Mouse (Mus musculus) A20 (cell line): ENCODE data around the gene Homer1.

Source experiments
- DNase-seq: peaks from one replicate; pipeline ENCODE4 v3.0.0-alpha.2; 2011; ENCODE audit warnings: low read depth, low spot score

Gene Homer1

DNA sequence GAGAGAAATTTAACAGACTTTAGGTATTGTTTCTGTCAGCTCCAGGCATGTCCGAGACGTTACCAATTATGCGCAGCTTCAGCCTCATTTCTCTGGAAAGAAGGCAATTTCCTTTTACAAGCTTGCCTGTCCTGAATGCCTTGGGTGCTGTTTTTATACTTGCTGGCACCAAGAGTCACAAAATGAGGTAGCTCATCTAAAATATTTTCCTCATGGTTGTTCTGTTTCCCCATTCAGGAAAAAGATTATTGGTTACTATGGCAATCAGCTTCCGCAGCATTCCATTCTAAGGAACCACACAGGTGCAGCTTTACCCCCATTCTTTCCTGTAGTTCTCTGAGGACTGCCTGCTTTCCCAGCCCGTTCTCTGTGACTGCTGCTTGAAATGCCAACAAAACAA lies at the start of gene Homer1:
Gene Homer1, plus strand, starts transcription at position 320 of the 400 bp plus-strand sequence.
- no peak for DNase-seq

DNA sequence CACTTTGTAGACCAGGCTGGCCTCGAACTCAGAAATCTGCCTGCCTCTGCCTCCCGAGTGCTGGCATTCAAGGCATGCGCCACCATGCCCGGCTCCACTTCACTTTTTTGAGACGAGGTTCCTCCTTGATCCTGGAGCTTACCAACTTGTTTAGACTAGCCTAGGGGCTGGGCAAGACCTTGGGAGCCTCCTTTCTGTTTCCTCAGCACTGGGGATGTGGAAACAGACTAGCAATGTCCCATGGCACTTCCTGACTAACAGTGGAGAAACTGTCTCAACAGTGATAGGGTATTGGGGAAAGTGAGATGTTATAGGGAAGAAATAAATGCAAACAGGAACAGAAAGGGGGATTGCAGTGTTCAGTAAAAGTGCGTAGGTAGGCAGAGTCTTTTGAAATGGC lies 47.7 kb upstream of the Homer1 start:
- no peak for DNase-seq

DNA sequence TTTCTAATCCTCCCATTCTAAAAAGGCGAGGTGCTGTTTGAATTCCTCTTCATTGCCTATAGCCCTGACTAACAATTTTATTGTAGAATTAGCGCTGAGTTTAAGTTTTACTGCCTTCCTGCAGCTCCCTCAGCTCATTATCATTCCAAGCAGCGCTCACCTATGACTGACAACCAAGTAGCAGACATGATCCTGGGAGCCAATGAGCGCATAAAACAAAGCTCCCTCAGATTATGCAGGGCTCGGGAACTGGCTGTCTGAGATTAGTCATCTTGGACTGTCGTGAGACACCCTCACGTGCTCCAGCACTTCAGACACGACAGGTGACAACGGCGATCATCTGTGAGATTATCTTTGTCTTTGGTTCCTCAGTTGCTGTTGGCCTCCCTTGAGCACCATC lies 47.3 kb upstream of the Homer1 start:
- DNase-seq = no peak

DNA sequence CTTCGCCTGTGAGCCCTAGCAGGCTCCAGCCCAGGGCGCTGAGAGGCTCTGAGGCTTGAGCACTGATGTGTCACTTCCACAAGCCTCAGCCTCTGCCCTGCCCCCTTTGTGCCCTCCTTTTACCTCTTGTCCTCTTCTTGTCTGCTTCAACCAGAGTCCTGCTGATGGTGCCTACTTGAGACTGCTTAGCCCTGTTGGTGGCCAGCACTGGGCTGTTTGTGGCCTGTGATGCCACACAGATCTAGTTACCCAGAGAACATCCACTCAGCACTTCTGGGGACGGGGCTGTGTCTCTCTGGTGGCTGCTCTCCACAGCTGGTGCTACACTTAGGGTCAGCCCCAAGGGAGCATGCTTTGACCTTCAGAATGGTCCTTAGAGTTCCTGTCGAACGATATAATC lies 46.5 kb upstream of the Homer1 start:
- no peak for DNase-seq

DNA sequence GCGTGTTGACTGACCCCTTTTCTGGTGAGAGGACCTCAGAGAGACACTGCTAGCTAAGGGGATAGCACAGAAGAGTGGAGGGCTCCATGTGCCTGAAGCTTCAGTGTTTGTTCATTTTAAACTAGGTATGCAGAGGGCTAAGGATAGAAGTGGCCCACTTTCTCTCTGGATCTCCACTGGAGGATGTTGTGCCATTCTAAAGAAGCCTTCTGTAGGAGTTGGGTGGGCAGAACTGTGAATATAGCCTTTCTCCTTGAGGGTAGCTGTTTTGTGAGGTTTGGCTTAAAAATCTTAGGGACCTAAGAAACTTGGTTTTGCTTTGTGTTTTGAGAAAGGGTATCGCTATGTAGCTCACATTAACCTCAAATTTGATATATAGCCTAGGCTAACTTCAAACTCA lies 32.3 kb upstream of the Homer1 start:
- no peak for DNase-seq

DNA sequence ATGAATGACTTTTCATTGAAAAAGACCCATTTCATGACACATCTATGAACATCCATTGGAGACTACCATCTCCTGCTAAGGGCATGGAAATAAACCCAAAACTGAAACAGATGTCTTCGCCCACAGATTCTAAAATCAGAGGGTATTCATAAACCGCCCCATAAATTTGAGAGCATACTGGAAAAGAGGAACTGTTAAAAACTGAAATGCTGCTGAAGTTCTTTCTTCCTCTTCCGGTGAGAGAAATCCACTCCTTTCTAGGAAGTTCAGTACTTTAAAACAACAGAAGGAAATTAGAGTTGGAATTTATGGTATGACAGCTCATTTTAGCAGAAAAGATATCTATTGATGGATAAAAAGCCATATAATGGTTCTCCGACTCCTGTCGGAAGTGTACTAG lies 1.1 kb downstream of the Homer1 start:
- DNase-seq = peak; percentile 39

DNA sequence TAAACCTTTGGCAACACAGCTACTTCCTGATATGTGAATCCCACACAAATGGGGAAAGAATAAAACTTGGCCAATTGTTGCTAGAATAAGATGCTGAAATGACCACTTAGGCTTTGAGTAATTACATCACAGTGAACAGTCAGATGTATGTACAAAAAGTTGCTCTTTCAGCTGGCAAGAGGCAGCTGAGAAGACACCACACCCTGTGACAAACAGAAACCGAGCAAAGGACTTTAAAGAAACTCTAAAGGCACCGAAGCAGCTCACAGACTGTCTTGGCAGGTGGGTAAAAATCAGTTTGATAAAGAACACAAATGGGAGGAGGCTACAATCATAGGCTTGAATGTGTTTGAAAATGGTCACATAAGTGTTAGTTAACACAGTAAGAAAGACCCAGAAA lies 1.6 kb downstream of the Homer1 start:
- no peak for DNase-seq

DNA sequence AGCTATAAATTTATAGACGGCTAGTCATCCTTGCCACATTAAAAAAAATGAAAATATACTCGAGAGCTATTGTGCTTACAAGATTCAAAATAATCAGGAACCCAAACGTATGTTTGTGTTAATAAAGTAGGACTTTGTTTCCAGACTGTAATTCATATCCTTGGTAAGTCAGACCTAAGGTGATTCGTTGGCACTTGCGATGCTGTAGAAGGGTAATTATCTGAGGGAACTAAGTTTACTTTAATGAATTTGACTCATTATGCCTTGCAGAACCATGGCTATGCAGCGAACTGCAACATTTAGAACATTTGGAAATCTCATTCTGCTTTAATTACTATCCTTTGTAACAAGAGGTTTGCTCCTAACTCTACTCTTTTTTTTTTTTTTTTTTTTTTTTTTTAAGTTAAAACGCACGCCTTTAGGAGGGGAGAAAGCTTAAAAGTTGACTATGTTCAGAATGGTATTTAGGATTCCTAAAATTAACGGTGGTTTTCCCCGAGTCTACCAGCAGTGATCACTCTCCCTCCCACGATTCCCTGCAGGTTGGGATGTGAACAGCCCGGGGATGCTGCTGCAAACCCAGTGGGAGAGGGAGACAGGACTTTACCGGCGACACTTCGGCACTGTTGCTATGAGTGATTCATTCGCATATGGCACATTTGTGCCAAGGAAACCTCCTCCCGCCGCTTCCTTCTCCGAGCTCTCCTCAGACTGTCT lies 3.6 kb downstream of the Homer1 start:
- DNase-seq = no peak

DNA sequence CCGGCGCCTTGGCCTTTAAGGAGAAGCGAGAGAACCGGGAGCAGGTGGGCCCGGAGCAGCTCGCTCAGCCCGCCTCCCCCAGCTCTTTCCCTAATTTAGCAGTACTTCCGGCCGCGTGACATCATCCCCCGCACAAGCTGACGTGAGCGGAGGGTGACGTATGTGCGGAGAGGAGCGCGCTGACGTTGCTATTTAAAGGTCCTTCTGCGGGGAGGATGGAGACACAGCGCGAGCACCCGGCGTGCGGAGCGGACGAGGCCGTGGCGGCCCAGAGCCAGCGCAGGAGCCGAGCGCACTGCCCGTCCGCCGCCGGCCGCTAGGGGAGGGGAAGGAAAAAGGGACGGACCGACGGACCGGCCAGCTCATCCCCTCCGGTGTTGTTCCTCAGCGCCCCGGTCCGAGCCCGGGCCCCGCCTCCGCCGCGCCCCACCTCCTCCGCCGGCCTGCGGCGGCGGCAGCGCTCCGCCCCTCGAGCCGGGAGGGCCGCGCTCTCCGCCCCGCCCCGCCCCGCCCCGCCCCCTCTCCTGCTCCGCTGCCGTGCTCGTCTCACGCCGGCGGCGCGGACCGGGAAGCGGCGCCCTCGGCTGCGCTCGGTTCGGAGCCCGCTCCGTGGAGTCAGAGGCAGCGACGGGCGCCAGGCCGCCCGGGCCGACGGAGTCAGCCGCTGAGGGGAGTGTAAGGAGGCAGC lies 4.3 kb downstream of the Homer1 start:
- peak; percentile 97 for DNase-seq

DNA sequence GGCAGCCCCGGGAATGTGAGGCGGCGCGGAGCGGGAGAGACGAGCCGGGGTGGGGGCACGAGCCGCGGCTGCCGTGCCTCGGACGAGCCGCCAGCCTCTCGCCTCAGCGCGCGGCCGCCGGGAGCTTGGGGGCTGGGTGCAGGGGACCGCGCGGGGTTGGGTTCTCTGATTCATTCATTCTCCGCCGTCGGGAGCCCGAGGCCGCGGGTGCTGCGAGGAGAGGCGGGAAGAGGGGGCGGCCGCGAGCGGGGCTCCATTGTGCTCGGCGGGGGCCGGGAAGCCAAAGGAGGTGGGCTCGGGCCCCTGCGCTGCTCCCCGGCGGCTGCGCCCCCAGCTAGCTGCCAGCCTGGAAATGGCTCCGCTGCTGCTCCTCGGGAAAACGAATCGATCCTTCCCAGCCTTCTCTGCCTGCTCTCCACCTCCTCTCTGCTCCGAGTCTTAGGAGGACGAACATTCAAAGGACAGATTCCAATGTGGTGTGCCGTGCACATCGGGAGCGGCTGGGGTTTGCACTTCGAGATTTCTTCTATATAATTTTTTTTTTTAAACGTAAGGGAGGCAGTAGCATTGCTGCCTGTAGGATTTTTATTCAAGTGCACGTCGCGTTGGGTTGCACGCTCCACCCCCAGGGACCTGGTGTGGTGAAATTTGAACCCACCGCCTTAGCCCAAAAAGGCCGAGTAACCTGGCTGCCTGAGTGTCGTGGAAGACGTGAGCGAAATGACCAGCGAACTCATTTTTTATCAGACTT lies 5.0 kb downstream of the Homer1 start:
- no peak for DNase-seq

DNA sequence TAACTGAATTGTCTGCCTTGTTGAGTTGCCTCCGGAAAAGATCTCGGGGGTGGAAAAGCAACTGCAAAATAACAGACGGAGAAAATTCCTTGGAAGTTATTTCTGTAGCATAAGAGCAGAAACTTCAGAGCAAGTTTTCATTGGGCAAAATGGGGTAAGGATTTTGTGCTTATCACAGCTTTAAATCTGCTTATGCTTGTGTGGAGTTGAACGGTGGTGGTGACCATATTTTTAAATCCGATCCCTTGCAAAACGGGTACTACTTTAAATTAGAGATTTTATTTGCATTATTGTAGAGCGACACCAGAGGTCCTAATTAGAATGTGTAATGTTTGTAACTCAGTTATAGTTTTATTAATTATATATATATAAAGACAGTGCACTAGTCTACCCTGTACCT lies 5.7 kb downstream of the Homer1 start:
- DNase-seq = no peak

DNA sequence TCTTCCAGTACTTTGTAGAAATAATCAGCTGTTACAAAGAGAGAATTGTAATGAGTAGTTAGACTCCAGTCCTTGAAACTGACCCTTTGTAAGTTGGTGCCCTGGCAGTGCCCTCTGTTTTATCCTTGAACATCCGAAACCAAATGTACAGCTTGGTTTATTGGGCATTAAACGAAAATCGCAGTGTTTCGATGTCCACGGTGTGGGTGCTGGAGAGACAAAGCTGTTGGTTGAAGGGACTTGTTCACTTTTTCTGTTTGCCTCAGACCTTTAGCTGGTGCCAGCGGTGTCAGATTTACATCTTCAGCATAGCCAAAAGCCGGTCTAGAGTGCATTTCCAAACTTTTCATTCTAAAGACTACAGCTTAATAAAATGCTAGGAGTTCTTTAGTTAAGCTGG lies 6.2 kb downstream of the Homer1 start:
- no peak for DNase-seq

DNA sequence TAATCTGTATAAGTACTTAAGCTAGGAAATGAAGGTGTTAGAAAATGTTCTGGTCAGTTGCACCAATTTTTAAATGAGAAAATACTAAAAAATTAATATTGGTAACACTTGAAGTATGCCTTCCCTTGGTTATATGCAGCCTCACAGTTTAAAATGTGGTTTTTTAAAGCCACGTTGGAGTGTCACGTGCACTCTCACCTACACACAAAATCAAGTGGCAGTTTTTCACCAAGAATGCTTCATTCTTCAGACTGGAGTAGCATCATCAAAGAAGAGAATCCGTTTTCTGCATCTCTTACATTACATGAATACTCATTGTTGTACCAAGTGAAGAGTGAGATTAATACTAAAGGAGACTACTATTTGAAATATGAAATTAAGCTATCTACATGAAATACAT lies 7.1 kb downstream of the Homer1 start:
- no peak for DNase-seq

DNA sequence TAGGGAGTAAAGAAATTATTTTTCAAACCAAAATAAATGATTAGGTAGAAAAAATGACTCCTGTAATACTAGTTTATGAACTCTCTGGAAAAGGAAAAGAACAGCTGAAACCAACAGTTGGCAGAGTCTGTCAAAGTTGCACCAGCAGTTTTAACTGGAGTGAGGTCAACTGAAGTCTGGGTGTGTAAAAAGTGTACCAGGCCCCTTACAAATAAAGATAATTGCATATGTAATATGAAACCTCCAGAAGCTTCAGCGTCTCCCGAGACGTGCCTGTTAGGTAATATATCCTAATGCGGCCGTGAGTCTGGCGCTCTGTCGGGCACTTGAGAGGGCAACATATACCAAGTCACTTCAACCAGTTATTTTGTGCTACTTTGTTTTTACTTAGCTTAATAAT lies 8.3 kb downstream of the Homer1 start:
- DNase-seq = no peak

DNA sequence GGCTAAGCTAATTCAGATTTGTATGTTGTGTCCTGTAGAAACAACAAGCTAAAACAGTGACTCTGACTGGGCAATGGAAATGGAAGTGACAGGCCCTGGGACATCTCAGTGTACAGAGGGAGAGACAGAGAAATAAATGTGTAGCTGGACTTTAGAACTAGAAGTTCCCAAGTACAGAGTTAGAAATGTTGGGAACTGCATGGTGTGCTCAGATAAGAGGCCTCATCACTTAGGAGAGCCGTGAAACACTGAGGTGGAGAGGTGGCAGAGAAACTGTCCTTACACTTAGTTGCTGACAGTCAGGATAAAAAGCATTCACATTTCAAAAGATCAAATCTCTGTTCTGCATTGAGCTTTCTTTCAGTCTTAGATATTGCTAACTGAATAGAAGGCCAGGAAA lies 9.9 kb downstream of the Homer1 start:
- no peak for DNase-seq

DNA sequence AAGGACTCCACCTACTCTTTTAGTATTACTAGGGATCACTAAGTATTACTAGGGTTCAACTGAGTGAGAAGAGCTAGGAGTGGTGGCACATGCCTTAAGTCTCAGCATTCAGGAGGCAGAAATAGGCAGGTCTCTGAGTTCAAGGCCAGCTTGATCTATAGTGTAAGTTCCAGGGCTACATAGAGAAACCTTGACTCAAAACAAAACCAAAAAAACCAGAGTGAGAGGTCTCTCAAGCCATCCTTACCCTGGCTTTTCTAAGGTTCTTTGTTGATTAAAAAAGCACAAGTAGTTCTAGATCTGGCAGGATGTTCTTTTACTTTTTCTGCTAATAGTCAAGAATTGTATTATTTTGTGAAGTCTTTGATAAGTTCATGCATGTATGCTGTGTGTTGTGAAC lies 13.1 kb downstream of the Homer1 start:
- DNase-seq = no peak

DNA sequence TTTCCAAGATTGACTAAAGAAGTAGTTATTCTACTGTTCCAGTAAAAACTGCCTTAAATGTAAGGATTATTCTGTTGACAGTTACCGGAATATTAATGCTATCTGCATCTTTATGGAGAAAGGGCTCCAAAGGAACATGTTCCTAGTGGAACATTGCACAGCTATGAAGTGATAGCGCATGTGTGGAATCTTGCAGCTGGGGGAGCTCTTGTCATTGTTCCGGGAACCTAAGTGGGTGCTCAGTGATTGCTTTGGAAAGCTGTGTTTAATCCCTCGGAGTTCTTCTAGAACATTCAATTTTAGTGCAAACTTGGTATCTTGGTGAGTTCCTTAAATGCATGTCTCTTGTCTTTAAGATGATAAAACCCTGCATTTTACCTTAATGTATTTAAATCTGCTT lies 14.9 kb downstream of the Homer1 start:
- no peak for DNase-seq

DNA sequence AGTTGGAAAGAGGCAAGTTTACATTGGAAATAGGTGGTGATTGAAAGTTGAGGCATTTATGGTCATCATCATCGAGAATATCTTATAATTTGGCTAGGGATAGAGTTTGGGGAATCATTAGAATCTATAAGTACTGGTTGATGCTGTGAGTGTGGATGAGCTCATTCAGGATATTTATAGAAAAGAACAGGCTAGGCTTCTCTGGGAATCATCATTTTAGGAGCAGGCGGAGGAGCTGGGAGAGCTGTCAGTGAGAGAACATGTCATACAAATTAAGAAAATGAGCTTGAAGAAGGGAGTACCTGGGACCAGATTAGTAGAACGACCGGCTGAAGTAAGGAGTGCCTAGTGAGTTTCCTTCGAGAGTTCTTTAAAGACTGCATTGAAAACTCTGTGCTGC lies 20.7 kb downstream of the Homer1 start:
- DNase-seq = no peak

DNA sequence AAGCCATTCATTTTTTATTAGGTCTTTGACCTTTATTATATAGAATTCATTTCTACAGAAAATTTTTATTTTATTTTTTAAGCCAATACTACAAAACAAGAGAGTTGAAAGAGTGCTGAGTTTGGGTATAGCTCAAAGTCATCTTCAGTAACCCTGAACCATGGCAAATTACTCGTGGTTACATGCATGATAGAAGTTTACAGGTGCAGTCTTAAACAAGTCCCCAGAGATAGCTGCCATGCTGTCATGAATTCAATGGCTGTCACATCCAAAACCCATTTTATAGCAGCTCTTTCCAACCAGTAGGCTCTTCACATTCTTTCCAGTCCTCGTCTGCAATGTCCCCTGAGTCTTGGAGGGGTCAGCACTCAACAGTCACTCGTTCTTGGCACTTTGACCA lies 26.9 kb downstream of the Homer1 start:
- peak; percentile 49 for DNase-seq

DNA sequence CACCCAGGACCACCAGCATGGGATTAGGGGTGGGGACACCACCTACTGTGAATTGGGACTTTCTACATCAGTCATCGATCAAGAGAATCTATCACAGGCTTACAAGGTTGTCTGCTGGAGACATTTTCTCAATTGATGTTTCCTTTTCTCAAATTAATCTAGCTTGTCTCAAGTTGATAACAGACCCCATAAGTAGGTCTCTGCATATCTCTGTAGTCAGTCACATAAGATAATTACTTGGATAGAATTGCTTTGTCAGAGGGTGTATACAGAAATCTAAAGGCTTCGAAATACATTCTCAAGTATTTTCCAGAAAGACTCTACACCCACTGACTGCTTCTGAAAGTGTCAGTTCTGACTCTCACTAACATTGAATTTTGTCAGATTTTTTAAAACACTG lies 32.3 kb downstream of the Homer1 start:
- no peak for DNase-seq

DNA sequence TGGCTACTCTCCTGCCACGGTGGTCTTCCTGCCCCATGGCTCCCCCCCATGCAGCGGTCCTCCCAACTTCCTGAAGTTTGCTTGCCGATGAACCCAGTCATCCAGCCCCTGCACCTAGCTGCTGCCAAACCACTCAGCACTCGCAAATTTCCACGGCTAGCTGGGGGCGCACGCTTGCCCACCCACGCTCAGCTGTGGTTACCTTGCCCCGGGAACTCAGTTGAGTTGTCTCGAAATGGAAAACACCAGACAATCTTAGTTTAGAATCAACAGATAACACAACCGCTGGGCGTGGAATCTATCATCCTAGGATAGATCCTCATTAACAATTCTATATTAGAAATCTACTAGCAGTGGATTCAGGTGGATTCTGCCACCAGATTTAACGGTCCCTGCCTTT lies 33.1 kb downstream of the Homer1 start:
- DNase-seq = no peak

DNA sequence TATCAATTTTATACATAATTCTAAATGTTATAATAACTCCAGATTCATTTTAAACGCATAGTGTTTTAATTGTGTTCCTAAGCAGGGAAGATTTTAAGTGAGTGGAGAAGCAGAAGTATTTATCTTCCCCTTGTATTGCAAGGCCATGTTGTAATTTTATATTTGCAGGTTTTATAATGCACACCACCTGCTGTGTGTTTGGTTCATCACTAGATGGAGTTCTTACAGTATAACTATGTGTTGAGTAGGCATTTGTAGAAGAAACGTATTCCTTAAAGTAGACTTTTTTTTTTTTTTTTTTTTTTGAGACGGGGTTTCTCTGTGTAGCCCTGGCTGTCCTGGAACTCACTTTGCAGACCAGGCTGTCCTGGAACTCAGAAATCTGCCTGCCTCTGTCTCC lies 35.9 kb downstream of the Homer1 start:
- no peak for DNase-seq

DNA sequence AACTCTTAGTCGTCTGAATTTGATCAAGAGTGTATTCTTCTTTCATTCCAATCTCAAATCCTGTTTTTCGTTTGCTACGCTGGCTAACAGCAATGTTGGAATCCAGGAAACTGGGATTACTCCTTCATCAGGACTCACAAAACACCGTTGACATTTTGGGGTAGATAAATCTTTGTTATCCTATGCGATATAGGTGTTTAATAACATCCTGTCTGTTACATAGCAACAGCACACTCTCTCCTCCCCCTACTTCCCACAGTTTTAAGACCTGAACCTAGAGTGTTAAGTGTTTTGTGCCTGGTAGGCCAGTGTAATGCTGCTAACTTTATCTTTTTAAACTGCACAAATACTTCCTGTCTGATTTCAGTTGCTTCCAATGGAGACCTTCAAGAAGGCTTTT lies 39.0 kb downstream of the Homer1 start:
- no peak for DNase-seq
